Comparison of ENCODE assay signal across 21 mouse cellular contexts in the genomic region with DNA sequence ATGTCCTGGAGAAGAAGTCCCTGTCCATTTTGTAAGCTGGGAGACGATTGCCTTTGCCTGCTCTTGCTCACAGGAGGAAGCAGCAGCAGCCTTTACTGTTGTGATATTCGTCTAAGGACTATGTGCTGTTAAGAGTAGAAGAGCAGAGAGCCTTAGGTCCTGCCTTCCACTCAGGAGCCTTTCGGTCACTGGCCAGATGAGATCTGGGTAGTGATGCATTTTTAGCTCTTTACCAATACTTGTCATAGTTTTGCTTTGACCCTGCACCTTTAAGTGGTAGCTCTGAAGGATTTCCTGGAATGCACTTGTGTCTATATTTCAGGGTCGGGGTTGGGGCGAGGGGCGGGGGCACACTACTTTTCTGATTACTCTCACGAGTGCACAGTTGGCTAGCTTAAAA. TPM values are rescaled to one million over a fixed set of nuclear protein-coding genes. Genes with fewer than 3 reads are reported as not detected.
DNase-seq lines count a peak whose midpoint lies in the region; ATAC-seq and TF ChIP-seq lines count a peak whose summit lies in the region.
"Had no signal": no experiment of that assay in that cellular context is flagged by ENCODE, and none has a peak within 500 bp of the region (broad histone marks: within the 10 kb centered on the region; RNA-seq: fewer than 3 reads in every experiment).

No protein-coding gene starts in this region.

- no peak overlapping the region for H3K27ac ChIP-seq in liver, postnatal 0 days (ENCODE audit: low read depth)
- H3K27ac ChIP-seq in liver, embryonic 12.5 days, result no peak overlapping the region
- peak overlapping the region; percentile 52; the same call in 1 of the 2 replicates for H3K27ac ChIP-seq in embryonic facial prominence, embryonic 11.5 days (replicated peaks; ENCODE audit: low read depth, low read length)
- H3K27ac ChIP-seq in macrophage, result peak overlapping the region; percentile 76
- no peak overlapping the region for H3K27ac ChIP-seq in intestine, postnatal 0 days (ENCODE audit: low read depth, low read length)
- H3K27ac ChIP-seq: forebrain, embryonic 15.5 days; heart, embryonic 13.5 days; hindbrain, postnatal 0 days; kidney, postnatal 0 days; neural tube, embryonic 12.5 days had no signal

- peaks cover 2% of the 10 kb centered on the region; the same call in 1 of the 2 replicates for H3K9me3 ChIP-seq in liver, postnatal 0 days (ENCODE audit: low read length)
- no peaks in the 10 kb centered on the region for H3K9me3 ChIP-seq in liver, embryonic 12.5 days (replicated peaks)
- peaks cover 2% of the 10 kb centered on the region; the same call in 1 of the 2 replicates for H3K9me3 ChIP-seq in embryonic facial prominence, embryonic 11.5 days (replicated peaks; ENCODE audit: control insufficient read depth, low read length)
- H3K9me3 ChIP-seq in intestine, postnatal 0 days (ENCODE audit: control insufficient read depth), result no peaks in the 10 kb centered on the region
- H3K9me3 ChIP-seq: forebrain, embryonic 15.5 days; neural tube, embryonic 12.5 days had no signal

- H3K4me1 ChIP-seq in liver, postnatal 0 days (ENCODE audit: insufficient read depth), result no peaks in the 10 kb centered on the region
- H3K4me1 ChIP-seq in liver, embryonic 12.5 days, result no peaks in the 10 kb centered on the region
- H3K4me1 ChIP-seq in embryonic facial prominence, embryonic 11.5 days (ENCODE audit: control insufficient read depth, insufficient read depth, low read length), result peaks cover 6% of the 10 kb centered on the region; the same call in 1 of the 2 replicates
- H3K4me1 ChIP-seq in intestine, postnatal 0 days (replicated peaks; ENCODE audit: control insufficient read depth, insufficient read depth, low read length), result no peaks in the 10 kb centered on the region
- H3K4me1 ChIP-seq: forebrain, embryonic 15.5 days; neural tube, embryonic 12.5 days had no signal

- H3K79me2 ChIP-seq in C2C12 (ENCODE audit: control insufficient read depth, insufficient read depth) (peaks cover 16% of the 10 kb centered on the region), macrophage (ENCODE audit: inconsistent target) (no peaks in the 10 kb centered on the region)

- peak; percentile 7 for DNase-seq in liver, postnatal 0 days
- DNase-seq in embryonic facial prominence, embryonic 11.5 days (ENCODE audit: low spot score), result no peak
- DNase-seq in cerebellum, postnatal 4 days (ENCODE audit: low spot score in 2 of 2), result no peak
- DNase-seq: adrenal gland, postnatal 14 days; cerebellum, adult 9-10 months; gastrocnemius, postnatal 10 days; heart, adult 18-20 months; heart, postnatal 14 days; kidney, adult 18-20 months; lung, postnatal 14 days; midbrain, embryonic 14.5 days; right cerebral cortex, postnatal 14 days had no signal

- no peak overlapping the region for H3K4me3 ChIP-seq in liver, postnatal 0 days (ENCODE audit: low read depth, low read length)
- no peak overlapping the region for H3K4me3 ChIP-seq in liver, embryonic 12.5 days
- H3K4me3 ChIP-seq in C2C12 (ENCODE audit: insufficient read depth, poor library complexity, severe bottlenecking) (peak overlapping the region; percentile 12), macrophage (ENCODE audit: inconsistent target) (no peak overlapping the region)
- H3K4me3 ChIP-seq in embryonic facial prominence, embryonic 11.5 days (ENCODE audit: low read depth, low read length), result no peak overlapping the region
- no peak overlapping the region for H3K4me3 ChIP-seq in intestine, postnatal 0 days (ENCODE audit: low read depth, low read length)
- H3K4me3 ChIP-seq: forebrain, embryonic 15.5 days; heart, embryonic 13.5 days; neural tube, embryonic 12.5 days had no signal

- no peak for ATAC-seq in liver, postnatal 0 days
- no peak for ATAC-seq in liver, embryonic 12.5 days
- no peak for ATAC-seq in embryonic facial prominence, embryonic 11.5 days (replicated peaks; ENCODE audit: insufficient number of reproducible peaks, low FRiP score, low TSS enrichment, low read depth)
- ATAC-seq in intestine, postnatal 0 days, result no peak
- ATAC-seq: forebrain, embryonic 15.5 days; hindbrain, postnatal 0 days had no signal

- 54% methylated on average over 7 of the region's 7 CpGs for WGBS in liver, postnatal 0 days (ENCODE audit: insufficient replicate concordance)
- 40% methylated on average over 7 of the region's 7 CpGs for WGBS in liver, embryonic 12.5 days (ENCODE audit: insufficient replicate concordance)
- WGBS in embryonic facial prominence, embryonic 11.5 days, result 66% methylated on average over 7 of the region's 7 CpGs
- WGBS in macrophage (ENCODE audit: missing documents), result 81% methylated on average over 7 of the region's 7 CpGs
- 54% methylated on average over 7 of the region's 7 CpGs for WGBS in intestine, postnatal 0 days

- no peaks in the 10 kb centered on the region for H3K36me3 ChIP-seq in liver, postnatal 0 days (replicated peaks; ENCODE audit: insufficient read depth, low read length)
- H3K36me3 ChIP-seq in liver, embryonic 12.5 days, result no peaks in the 10 kb centered on the region
- H3K36me3 ChIP-seq in C2C12 (ENCODE audit: control insufficient read depth, insufficient read depth), result peaks cover 8% of the 10 kb centered on the region
- no peaks in the 10 kb centered on the region for H3K36me3 ChIP-seq in embryonic facial prominence, embryonic 11.5 days (replicated peaks; ENCODE audit: control insufficient read depth, insufficient read depth, low read depth, low read length)
- no peaks in the 10 kb centered on the region for H3K36me3 ChIP-seq in macrophage (ENCODE audit: inconsistent target)
- no peaks in the 10 kb centered on the region for H3K36me3 ChIP-seq in intestine, postnatal 0 days (ENCODE audit: control insufficient read depth, insufficient read depth)
- H3K36me3 ChIP-seq: forebrain, embryonic 15.5 days; heart, embryonic 13.5 days; neural tube, embryonic 12.5 days had no signal

- TF ChIP-seq EP300 in liver, postnatal 0 days (IDR thresholded peaks at IDR 0.05; ENCODE audit: low read depth), result no peak

- H3K4me2 ChIP-seq in liver, postnatal 0 days (ENCODE audit: low read depth, low read length), result no peak overlapping the region
- no peak overlapping the region for H3K4me2 ChIP-seq in liver, embryonic 12.5 days
- H3K4me2 ChIP-seq in embryonic facial prominence, embryonic 11.5 days (ENCODE audit: low read depth, low read length), result no peak overlapping the region
- H3K4me2 ChIP-seq in intestine, postnatal 0 days (replicated peaks; ENCODE audit: low read depth), result no peak overlapping the region
- H3K4me2 ChIP-seq: forebrain, embryonic 15.5 days; heart, embryonic 13.5 days; neural tube, embryonic 12.5 days had no signal

- no peak for TF ChIP-seq CTCF in liver, postnatal 0 days (IDR thresholded peaks at IDR 0.05; ENCODE audit: low read depth)
- TF ChIP-seq CTCF in C2C12 (IDR thresholded peaks at IDR 0.05; ENCODE audit: control insufficient read depth, insufficient read depth, insufficient read length), result no peak
- TF ChIP-seq CTCF in intestine, postnatal 0 days (IDR thresholded peaks at IDR 0.05; ENCODE audit: low read depth), result no peak

- H3ac ChIP-seq in C2C12 (ENCODE audit: control insufficient read depth, insufficient read length, low read depth), result peak overlapping the region; percentile 3

- no peaks in the 10 kb centered on the region for H3K27me3 ChIP-seq in liver, postnatal 0 days (ENCODE audit: insufficient read depth, low read length)
- no peaks in the 10 kb centered on the region; the same call in 1 of the 2 replicates for H3K27me3 ChIP-seq in liver, embryonic 12.5 days (replicated peaks)
- H3K27me3 ChIP-seq in C2C12 (ENCODE audit: control insufficient read depth, insufficient read depth, insufficient read length), result no peaks in the 10 kb centered on the region
- no peaks in the 10 kb centered on the region for H3K27me3 ChIP-seq in embryonic facial prominence, embryonic 11.5 days (ENCODE audit: control insufficient read depth, insufficient read depth, low read length)
- no peaks in the 10 kb centered on the region for H3K27me3 ChIP-seq in intestine, postnatal 0 days (replicated peaks; ENCODE audit: control insufficient read depth, insufficient read depth, low read length)
- H3K27me3 ChIP-seq: forebrain, embryonic 15.5 days; heart, embryonic 13.5 days; neural tube, embryonic 12.5 days had no signal

- peaks cover 5% of the 10 kb centered on the region for H3K79me3 ChIP-seq in C2C12 (ENCODE audit: low read depth)

- no peak overlapping the region for H3K9ac ChIP-seq in liver, postnatal 0 days (replicated peaks)
- no peak overlapping the region for H3K9ac ChIP-seq in liver, embryonic 12.5 days
- H3K9ac ChIP-seq in embryonic facial prominence, embryonic 11.5 days (replicated peaks; ENCODE audit: low read length), result no peak overlapping the region
- H3K9ac ChIP-seq in intestine, postnatal 0 days (ENCODE audit: low read depth, low read length), result no peak overlapping the region
- H3K9ac ChIP-seq: forebrain, embryonic 15.5 days; heart, embryonic 13.5 days; neural tube, embryonic 12.5 days had no signal

TF ChIP-seq in C2C12, 6 proteins besides CTCF, POLR2A, EP300 and RAD21:
- TF ChIP-seq CEBPB (IDR thresholded peaks at IDR 0.05; ENCODE audit: low read depth) (no peak), FOSL1 (IDR thresholded peaks at IDR 0.05; ENCODE audit: insufficient read depth, low read length, poor library complexity, severe bottlenecking) (no peak), MYOD1 (IDR thresholded peaks at IDR 0.05; ENCODE audit: control insufficient read depth, insufficient read length, low read depth) (no peak), USF1 (IDR thresholded peaks at IDR 0.05; ENCODE audit: low read depth) (no peak), MYOG (IDR thresholded peaks at IDR 0.05; ENCODE audit: control insufficient read depth, extremely low read depth, insufficient read length) (no peak)

RNA-seq across cellular contexts. Expression of gene Jun, which starts 47.4 kb away (rescaled TPM):
- 5.7 and 6.4 TPM in 2 replicates for polyA plus RNA-seq in liver, postnatal 0 days (2015; fragmentation: Nextera tagmentation; extraction: Ambion mirVana)
- polyA plus RNA-seq in liver, embryonic 12.5 days (2016; fragmentation: Nextera tagmentation; extraction: Ambion mirVana), result 12.0 and 12.2 TPM in 2 replicates
- polyA plus RNA-seq in C2C12 (2012; fragmentation: generic; extraction: Trizol) (71.4 TPM), macrophage (2018) (85.3 to 155 TPM (median 144 TPM) in 3 replicates)
- polyA plus RNA-seq in embryonic facial prominence, embryonic 11.5 days (2014; fragmentation: Nextera tagmentation; extraction: Ambion mirVana), result 32.9 and 35.4 TPM in 2 replicates
- total RNA-seq in macrophage (2018; cell fraction: chromatin; rRNA removed), result 100 to 1,000 TPM in 10 of 26 experiments, 10 to 100 TPM in 16; 17.6 to 414 (median 78.5) TPM
- total RNA-seq in macrophage (2018; cell fraction: cytosol; rRNA removed), result 100 to 1,000 TPM in 18 of 26 experiments, 10 to 100 TPM in 8; 46.1 to 671 (median 174) TPM
- 100 to 1,000 TPM in 24 of 26 experiments, 10 to 100 TPM in 2; 58.0 to 810 (median 256) TPM for total RNA-seq in macrophage (2018; cell fraction: nucleus; rRNA removed)
- polyA plus RNA-seq in intestine, postnatal 0 days (2015; fragmentation: Nextera tagmentation; extraction: Ambion mirVana), result 58.3 and 63.2 TPM in 2 replicates

Comparison
In these comparisons a context has a peak if more than half of its experiments do, and no peak if none do; other contexts are left out.
1. H3K27ac ChIP-seq: peak in embryonic facial prominence, embryonic 11.5 days (single experiment) and macrophage (single experiment); none in liver, postnatal 0 days (single experiment), liver, embryonic 12.5 days (single experiment) and intestine, postnatal 0 days (single experiment).